Mouse (Mus musculus) bone marrow macrophage, adult 2 months (primary cell): ENCODE results near the gene Gm45837. TPM values are rescaled to one million over a fixed set of nuclear protein-coding genes. Genes with fewer than 3 reads are reported as not detected.
"Not testable (repeated sequence)": the region's sequence is repeated elsewhere in the genome, so short reads cannot be mapped to it uniquely, and the experiment has no call there.

Source experiments
- H3K27ac ChIP-seq: 2 replicates; pipeline ENCODE4 v1.5.1; 2012; ENCODE audit warnings: low read depth, low read length; ENCODE audit not compliant: insufficient read depth
- H3K4me1 ChIP-seq: 2 replicates; pipeline ENCODE4 v1.6.1; 2012; ENCODE audit warnings: low read length; ENCODE audit not compliant: control insufficient read depth, insufficient read depth
- H3K4me3 ChIP-seq: 2 replicates; pipeline ENCODE4 v1.5.1; 2012; ENCODE audit warnings: mild to moderate bottlenecking, low read length, moderate library complexity; ENCODE audit not compliant: insufficient read depth
- CTCF ChIP-seq: IDR thresholded peaks from 2 replicates; pipeline ENCODE4 v1.5.1; 2012; ENCODE audit warnings: low read depth, mild to moderate bottlenecking, low read length, moderate library complexity
- POLR2A ChIP-seq: IDR thresholded peaks from 2 replicates; pipeline ENCODE4 v1.6.1; 2012; ENCODE audit warnings: mild to moderate bottlenecking, low read depth, low read length, borderline replicate concordance
- polyA plus RNA-seq: library from polyadenylated mRNA; stranded (reverse); fragments of >200 nt; gene quantifications from 2 replicates; pipeline ENCODE4 v1.2.4, GENCODE M21; 2012; ENCODE audit not compliant: missing spikeins, insufficient read depth, insufficient read length

Gene Gm45837
- polyA plus RNA-seq, 1 experiment: 11.2 TPM

DNA sequence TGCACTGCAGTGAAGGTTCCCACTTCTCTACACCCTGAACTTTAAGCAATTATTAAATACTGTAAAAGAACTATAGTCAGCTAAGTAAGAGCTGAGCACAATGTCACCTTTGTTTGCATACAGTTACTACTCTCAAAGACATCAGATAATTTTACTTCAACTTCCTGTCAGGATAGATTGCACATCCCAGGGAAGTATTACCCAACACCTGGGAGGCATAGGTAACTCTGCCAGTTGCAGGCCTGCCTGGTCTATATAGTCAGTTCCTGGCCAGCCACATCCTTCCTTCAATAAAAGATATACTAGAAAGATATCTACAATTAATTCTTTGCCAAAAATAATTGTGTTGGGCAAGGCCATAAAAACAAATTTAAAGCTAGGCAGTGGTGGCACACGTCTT is 146.7 kb downstream of the Gm45837 start:
- TF ChIP-seq CTCF: no peak
- no peak for TF ChIP-seq POLR2A
- Histone ChIP-seq H3K27ac (no peak overlapping the region), H3K4me1 (peaks cover 2% of the 10 kb centered on the region; the same call in 1 of the 2 replicates), H3K4me3 (no peak overlapping the region)

DNA sequence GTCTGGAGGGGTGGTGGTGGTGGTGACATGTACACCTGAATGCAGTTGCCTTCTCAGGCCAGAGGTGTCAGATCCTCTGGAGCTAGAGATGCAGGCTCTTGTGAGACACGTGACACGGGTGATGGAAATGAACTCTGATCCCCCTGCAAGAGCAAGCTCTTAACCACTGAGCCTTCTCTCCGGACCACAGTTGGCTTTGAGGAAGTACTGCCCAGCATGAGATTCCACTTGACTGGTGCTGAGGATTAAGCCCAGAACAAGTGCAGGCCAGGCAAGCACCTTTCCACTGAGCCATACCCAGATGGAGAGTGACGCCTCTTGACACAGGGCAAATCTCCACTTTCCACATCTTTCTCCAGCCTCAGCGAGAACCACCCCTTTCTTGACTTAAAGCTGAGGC is 148.7 kb downstream of the Gm45837 start:
- H3K27ac ChIP-seq, H3K4me3 ChIP-seq, H3K4me1 ChIP-seq: not testable (repeated sequence)

Other genes starting within 250 kb of the Gm45837 start
- 13.2 and 28.0 TPM in 2 replicates for gene Atg16l2, start 108.6 kb upstream of the Gm45837 start, polyA plus RNA-seq
- gene Stard10, start 93.8 kb upstream of the Gm45837 start, polyA plus RNA-seq: 3.3 and 8.0 TPM in 2 replicates
- 326 and 363 TPM in 2 replicates for gene Arap1, start 62.8 kb upstream of the Gm45837 start, polyA plus RNA-seq
- 2.6 and 3.5 TPM in 2 replicates for gene Pde2a, start 10.8 kb downstream of the Gm45837 start, polyA plus RNA-seq
- not detected in 2 replicates for gene Art2b, start 174.7 kb downstream of the Gm45837 start, polyA plus RNA-seq